Mouse (Mus musculus): Measurements from ENCODE around the gene Abhd6. TPM values are rescaled to one million over a fixed set of nuclear protein-coding genes. Genes with fewer than 3 reads are reported as not detected.

The Abhd6 gene
- polyA plus RNA-seq, 1 experiment from 2014 or later = 31.6 TPM

GRCm38 (mm10) chr14:8028086-8028485 is 25.4 kb downstream of the Abhd6 start:
- DNase-seq (no peak), ATAC-seq (ENCODE audit: low FRiP score, low TSS enrichment) (no peak)
- H3K27me3 ChIP-seq (ENCODE audit: control insufficient read depth, insufficient read depth, low read length) = no peaks in the 10 kb centered on the region
- WGBS = 93% methylated on average over 5 of the region's 5 CpGs
- H3K36me3 ChIP-seq (ENCODE audit: control insufficient read depth, insufficient read depth, low read length) = peaks cover 3% of the 10 kb centered on the region; the same call in 1 of the 2 replicates
- H3K27ac ChIP-seq (replicated peaks; ENCODE audit: low read depth, low read length) = no peak overlapping the region
- H3K9me3 ChIP-seq (ENCODE audit: control insufficient read depth, low read length) = no peaks in the 10 kb centered on the region
- H3K4me1 ChIP-seq (ENCODE audit: control insufficient read depth, insufficient read depth, low read length) = no peaks in the 10 kb centered on the region
- H3K9ac ChIP-seq (replicated peaks; ENCODE audit: low read length) = no peak overlapping the region
- no peak overlapping the region for H3K4me3 ChIP-seq (replicated peaks; ENCODE audit: low read depth, low read length)
- H3K4me2 ChIP-seq (ENCODE audit: low read length) = no peak overlapping the region

GRCm38 (mm10) chr14:8029752-8030151 is 27.1 kb downstream of the Abhd6 start:
- Histone ChIP-seq H3K27ac (replicated peaks; ENCODE audit: low read depth, low read length) (no peak overlapping the region), H3K36me3 (ENCODE audit: control insufficient read depth, insufficient read depth, low read length) (peaks cover 3% of the 10 kb centered on the region; the same call in 1 of the 2 replicates), H3K9ac (replicated peaks; ENCODE audit: low read length) (no peak overlapping the region), H3K9me3 (ENCODE audit: control insufficient read depth, low read length) (no peaks in the 10 kb centered on the region), H3K27me3 (ENCODE audit: control insufficient read depth, insufficient read depth, low read length) (no peaks in the 10 kb centered on the region), H3K4me2 (ENCODE audit: low read length) (no peak overlapping the region), H3K4me1 (ENCODE audit: control insufficient read depth, insufficient read depth, low read length) (no peaks in the 10 kb centered on the region), H3K4me3 (replicated peaks; ENCODE audit: low read depth, low read length) (no peak overlapping the region)
- DNase-seq (no peak), ATAC-seq (ENCODE audit: low FRiP score, low TSS enrichment) (no peak)
- 98% methylated on average over 1 of the region's 1 CpGs for WGBS

GRCm38 (mm10) chr14:8030535-8030934 is 27.8 kb downstream of the Abhd6 start:
- ATAC-seq (ENCODE audit: low FRiP score, low TSS enrichment) (no peak), DNase-seq (no peak)
- WGBS = 63% methylated on average over 4 of the region's 4 CpGs
- H3K4me2 ChIP-seq (ENCODE audit: low read length) = no peak overlapping the region
- no peak overlapping the region for H3K4me3 ChIP-seq (replicated peaks; ENCODE audit: low read depth, low read length)
- H3K27me3 ChIP-seq (ENCODE audit: control insufficient read depth, insufficient read depth, low read length) = no peaks in the 10 kb centered on the region
- H3K9ac ChIP-seq (replicated peaks; ENCODE audit: low read length) = no peak overlapping the region
- H3K27ac ChIP-seq (replicated peaks; ENCODE audit: low read depth, low read length) = no peak overlapping the region
- no peaks in the 10 kb centered on the region for H3K4me1 ChIP-seq (ENCODE audit: control insufficient read depth, insufficient read depth, low read length)
- H3K9me3 ChIP-seq (ENCODE audit: control insufficient read depth, low read length) = no peaks in the 10 kb centered on the region
- peaks cover 3% of the 10 kb centered on the region; the same call in 1 of the 2 replicates for H3K36me3 ChIP-seq (ENCODE audit: control insufficient read depth, insufficient read depth, low read length)

GRCm38 (mm10) chr14:8032087-8032944 is 29.6 kb downstream of the Abhd6 start:
- ATAC-seq (ENCODE audit: low FRiP score, low TSS enrichment) = no peak
- peak; percentile 6 for DNase-seq

GRCm38 (mm10) chr14:8034561-8034960 is 31.9 kb downstream of the Abhd6 start:
- no peaks in the 10 kb centered on the region for H3K36me3 ChIP-seq (ENCODE audit: control insufficient read depth, insufficient read depth, low read length)
- no peak overlapping the region for H3K9ac ChIP-seq (replicated peaks; ENCODE audit: low read length)
- no peak overlapping the region for H3K27ac ChIP-seq (replicated peaks; ENCODE audit: low read depth, low read length)
- 53% methylated on average over 5 of the region's 5 CpGs for WGBS
- no peaks in the 10 kb centered on the region for H3K9me3 ChIP-seq (ENCODE audit: control insufficient read depth, low read length)
- no peak overlapping the region for H3K4me3 ChIP-seq (replicated peaks; ENCODE audit: low read depth, low read length)
- no peaks in the 10 kb centered on the region for H3K4me1 ChIP-seq (ENCODE audit: control insufficient read depth, insufficient read depth, low read length)
- ATAC-seq (ENCODE audit: low FRiP score, low TSS enrichment) (no peak), DNase-seq (no peak)
- no peak overlapping the region for H3K4me2 ChIP-seq (ENCODE audit: low read length)
- H3K27me3 ChIP-seq (ENCODE audit: control insufficient read depth, insufficient read depth, low read length) = no peaks in the 10 kb centered on the region

More at GRCm38 (mm10) chr14:8032087-8032944, 29.6 kb downstream of the Abhd6 start:
- Histone ChIP-seq H3K4me1 (ENCODE audit: control insufficient read depth, insufficient read depth, low read length) (no peaks in the 10 kb centered on the region), H3K4me3 (replicated peaks; ENCODE audit: low read depth, low read length) (no peak overlapping the region), H3K4me2 (ENCODE audit: low read length) (no peak overlapping the region), H3K27me3 (ENCODE audit: control insufficient read depth, insufficient read depth, low read length) (no peaks in the 10 kb centered on the region), H3K9me3 (ENCODE audit: control insufficient read depth, low read length) (no peaks in the 10 kb centered on the region), H3K36me3 (ENCODE audit: control insufficient read depth, insufficient read depth, low read length) (peaks cover 3% of the 10 kb centered on the region; the same call in 1 of the 2 replicates), H3K27ac (replicated peaks; ENCODE audit: low read depth, low read length) (no peak overlapping the region), H3K9ac (replicated peaks; ENCODE audit: low read length) (no peak overlapping the region)
- WGBS = 40% methylated on average over 13 of the region's 13 CpGs

GRCm38 (mm10) chr14:8035951-8036350 is 33.2 kb downstream of the Abhd6 start:
- H3K36me3 ChIP-seq (ENCODE audit: control insufficient read depth, insufficient read depth, low read length) = no peaks in the 10 kb centered on the region

GRCm38 (mm10) chr14:8036406-8036805 is 33.7 kb downstream of the Abhd6 start:
- Histone ChIP-seq H3K4me2 (ENCODE audit: low read length) (no peak overlapping the region), H3K27me3 (ENCODE audit: control insufficient read depth, insufficient read depth, low read length) (no peaks in the 10 kb centered on the region), H3K36me3 (ENCODE audit: control insufficient read depth, insufficient read depth, low read length) (no peaks in the 10 kb centered on the region), H3K9me3 (ENCODE audit: control insufficient read depth, low read length) (no peaks in the 10 kb centered on the region), H3K9ac (replicated peaks; ENCODE audit: low read length) (no peak overlapping the region), H3K27ac (replicated peaks; ENCODE audit: low read depth, low read length) (no peak overlapping the region), H3K4me1 (ENCODE audit: control insufficient read depth, insufficient read depth, low read length) (no peaks in the 10 kb centered on the region), H3K4me3 (replicated peaks; ENCODE audit: low read depth, low read length) (no peak overlapping the region)
- DNase-seq (no peak), ATAC-seq (ENCODE audit: low FRiP score, low TSS enrichment) (no peak)
- 64% methylated on average over 5 of the region's 5 CpGs for WGBS

More at GRCm38 (mm10) chr14:8035951-8036350, 33.2 kb downstream of the Abhd6 start:
- H3K9me3 ChIP-seq (ENCODE audit: control insufficient read depth, low read length) = no peaks in the 10 kb centered on the region
- H3K27ac ChIP-seq (replicated peaks; ENCODE audit: low read depth, low read length) = no peak overlapping the region
- no peak for DNase-seq
- no peak overlapping the region for H3K4me3 ChIP-seq (replicated peaks; ENCODE audit: low read depth, low read length)
- H3K4me1 ChIP-seq (ENCODE audit: control insufficient read depth, insufficient read depth, low read length) = no peaks in the 10 kb centered on the region
- 92% methylated on average over 6 of the region's 6 CpGs for WGBS
- H3K27me3 ChIP-seq (ENCODE audit: control insufficient read depth, insufficient read depth, low read length) = no peaks in the 10 kb centered on the region
- H3K4me2 ChIP-seq (ENCODE audit: low read length) = no peak overlapping the region
- H3K9ac ChIP-seq (replicated peaks; ENCODE audit: low read length) = no peak overlapping the region
- no peak for ATAC-seq (ENCODE audit: low FRiP score, low TSS enrichment)

- H3K27ac ChIP-seq (replicated peaks; ENCODE audit: low read depth, low read length) = no peak overlapping the region
- no peaks in the 10 kb centered on the region for H3K9me3 ChIP-seq (ENCODE audit: control insufficient read depth, low read length)
- H3K4me2 ChIP-seq (ENCODE audit: low read length) = no peak overlapping the region
- no peaks in the 10 kb centered on the region for H3K4me1 ChIP-seq (ENCODE audit: control insufficient read depth, insufficient read depth, low read length)
- DNase-seq (no peak), ATAC-seq (ENCODE audit: low FRiP score, low TSS enrichment) (no peak)
- no peak overlapping the region for H3K4me3 ChIP-seq (replicated peaks; ENCODE audit: low read depth, low read length)
- H3K9ac ChIP-seq (replicated peaks; ENCODE audit: low read length) = no peak overlapping the region
- 79% methylated on average over 5 of the region's 5 CpGs for WGBS
- H3K27me3 ChIP-seq (ENCODE audit: control insufficient read depth, insufficient read depth, low read length) = no peaks in the 10 kb centered on the region
- 0 out of 2 replicates have a peak, but pooled peaks cover 7% of the 10 kb centered on the region for H3K36me3 ChIP-seq (ENCODE audit: control insufficient read depth, insufficient read depth, low read length)
Observed at GRCm38 (mm10) chr14:8038150-8038549, 35.4 kb downstream of the Abhd6 start.
